22 mouse cellular contexts compared by ENCODE assay signal in genomic region chr10:40409336-40409735, GRCm38 (mm10).
"Had no signal": no experiment of that assay in that cellular context is flagged by ENCODE, and none has a peak within 500 bp of the region (broad histone marks: within the 10 kb centered on the region; RNA-seq: fewer than 3 reads in every experiment).

No protein-coding gene starts in this region.

- H3K4me3 ChIP-seq: heart, adult 2 months; heart, embryonic 13.5 days; heart, embryonic 15.5 days; hindbrain, embryonic 13.5 days; hindbrain, embryonic 15.5 days; kidney, embryonic 15.5 days; limb, embryonic 13.5 days; limb, embryonic 15.5 days; liver, embryonic 12.5 days had no signal

- H3K27ac ChIP-seq: heart, adult 2 months; heart, embryonic 13.5 days; heart, embryonic 15.5 days; hindbrain, embryonic 13.5 days; hindbrain, embryonic 15.5 days; hindbrain, postnatal 0 days; kidney, embryonic 15.5 days; kidney, postnatal 0 days; limb, embryonic 13.5 days; limb, embryonic 15.5 days; liver, embryonic 12.5 days; liver, embryonic 14.5 days had no signal

- DNase-seq: gastrocnemius, postnatal 14 days; gastrocnemius, postnatal 36 days; heart, adult 2 months; heart, postnatal 14 days; heart, postnatal 36 days; kidney, adult 11 months; kidney, adult 2 months; kidney, adult 9 months; kidney, postnatal 14 days; kidney, postnatal 36 days; left cerebral cortex, postnatal 4 days had no signal
